ENCODE assay signal across 10 mouse cellular contexts in the genomic region with DNA sequence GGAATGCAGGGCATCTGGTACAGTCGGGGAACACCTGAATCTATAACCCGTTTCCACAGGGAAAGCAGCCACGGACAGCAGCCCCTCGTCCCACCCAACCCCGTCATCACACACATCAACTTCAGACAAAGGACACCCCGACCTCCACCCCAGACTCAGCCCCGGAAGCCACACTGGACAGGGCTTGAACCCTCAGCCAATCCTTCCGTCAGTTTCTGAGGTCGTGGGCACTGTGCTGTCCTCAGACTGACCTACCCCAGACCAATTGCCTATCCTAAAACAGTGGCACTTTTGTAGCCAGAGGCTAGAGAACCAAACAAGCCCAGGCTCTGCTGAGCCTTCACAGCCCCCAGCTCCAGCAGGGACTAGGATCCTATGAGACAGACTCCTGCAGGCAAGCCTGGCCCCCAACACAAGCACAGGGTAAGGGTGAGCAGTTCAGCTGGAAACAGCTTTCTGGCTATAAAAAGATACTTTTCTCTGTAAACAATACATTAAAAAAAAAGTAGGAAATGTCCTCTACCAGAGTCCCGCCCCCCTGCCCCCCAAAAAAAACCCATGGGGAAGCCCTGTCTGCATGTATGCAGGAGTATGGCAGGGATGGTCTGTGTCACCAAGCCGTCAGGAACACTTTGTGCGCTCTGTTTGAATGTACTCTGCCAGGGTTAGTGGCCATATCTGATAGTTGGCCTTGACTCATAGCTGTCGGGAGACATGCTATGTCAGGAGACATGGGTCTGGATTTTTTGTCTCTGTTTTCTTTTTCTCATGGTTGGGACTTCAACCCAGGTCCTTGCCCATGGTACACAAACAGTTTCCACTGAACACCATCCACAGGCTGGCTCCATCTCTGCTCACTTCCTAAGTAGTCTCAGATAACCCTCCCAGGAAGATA. TPM values are rescaled to one million over a fixed set of nuclear protein-coding genes. Genes with fewer than 3 reads are reported as not detected.
DNase-seq lines count a peak whose midpoint lies in the region; ATAC-seq and TF ChIP-seq lines count a peak whose summit lies in the region.
"Had no signal": no experiment of that assay in that cellular context is flagged by ENCODE, and none has a peak within 500 bp of the region (broad histone marks: within the 10 kb centered on the region; RNA-seq: fewer than 3 reads in every experiment).

No protein-coding gene starts in this region.

- 72% methylated on average over 13 of the region's 13 CpGs for WGBS in limb, embryonic 12.5 days

- intact Hi-C loops in left cerebral cortex, postnatal 25 days (cut with DNase I), result no loop called here

- TF ChIP-seq CTCF in E14TG2a.4 (conservative IDR thresholded peaks at IDR 0.05; ENCODE audit: low read length), result no peak

- H3K4me2 ChIP-seq in limb, embryonic 12.5 days, result no peak overlapping the region

- peak; percentile 14 for DNase-seq in 3T3-L1 (ENCODE audit: low read depth, low spot score)
- DNase-seq in heart, adult 8-10 months (ENCODE audit: low spot score), result peak; percentile 62
- DNase-seq in left cerebral cortex, postnatal 25 days (ENCODE audit: low spot score in 2 of 2), result no peak
- no peak for DNase-seq in right cerebral cortex, adult 18-20 months
- DNase-seq: right cerebral cortex, postnatal 14 days had no signal

- no peaks in the 10 kb centered on the region for H3K36me3 ChIP-seq in E14TG2a.4 (ENCODE audit: insufficient read depth, low read length)
- no peaks in the 10 kb centered on the region for H3K36me3 ChIP-seq in limb, embryonic 12.5 days

- 0 out of 2 replicates have a peak, but pooled peaks cover 4% of the 10 kb centered on the region for H3K27me3 ChIP-seq in E14TG2a.4 (ENCODE audit: insufficient read depth, low read length)
- H3K27me3 ChIP-seq in limb, embryonic 12.5 days, result no peaks in the 10 kb centered on the region

- ATAC-seq in limb, embryonic 12.5 days (ENCODE audit: insufficient number of reproducible peaks, insufficient read depth, low FRiP score, low TSS enrichment, low read depth), result no peak
- ATAC-seq in megakaryocyte-erythroid progenitor cell, adult 5-6 weeks (replicated peaks; ENCODE audit: low FRiP score, low TSS enrichment, poor library complexity, severe bottlenecking), result no peak
- ATAC-seq in CD4-positive, CD25-positive, alpha-beta regulatory T cell, adult 4 months, result no peak

- H3K4me1 ChIP-seq in E14TG2a.4 (replicated peaks; ENCODE audit: low read depth, low read length), result peaks cover 79% of the 10 kb centered on the region
- H3K4me1 ChIP-seq in limb, embryonic 12.5 days (replicated peaks), result peaks cover 53% of the 10 kb centered on the region

- H3K9me3 ChIP-seq in E14TG2a.4 (ENCODE audit: low read length), result no peaks in the 10 kb centered on the region
- H3K9me3 ChIP-seq in limb, embryonic 12.5 days, result no peaks in the 10 kb centered on the region

- peak overlapping the region; percentile 41; the same call in 1 of the 2 replicates for H3K4me3 ChIP-seq in E14TG2a.4 (replicated peaks; ENCODE audit: low read length)
- no peak overlapping the region for H3K4me3 ChIP-seq in limb, embryonic 12.5 days (replicated peaks)

- no peak overlapping the region for H3K9ac ChIP-seq in limb, embryonic 12.5 days (replicated peaks)
- H3K9ac ChIP-seq: forebrain, postnatal 0 days had no signal

- peak overlapping the region; percentile 87 for H3K27ac ChIP-seq in limb, embryonic 12.5 days

RNA-seq across cellular contexts. Expression of a gene that starts 23.7 kb away (rescaled TPM):
- 100 to 1,000 TPM; 291 to 307 (median 299) TPM for total RNA-seq in heart, adult 8-10 months (2022)
- 26.8 and 29.9 TPM in 2 replicates for polyA plus RNA-seq in limb, embryonic 12.5 days (2016; fragmentation: Nextera tagmentation; extraction: Ambion mirVana)
- 4.6 and 8.2 TPM in 2 replicates for total RNA-seq in megakaryocyte-erythroid progenitor cell, adult 5-6 weeks (2014; fragmentation: Nextera tagmentation)
- total RNA-seq in megakaryocyte-erythroid progenitor cell, adult 5-6 weeks (2017), result 3.2 and 4.9 TPM in 2 replicates
- 10 to 100 TPM in 1 of 2 experiments, 1 to 10 TPM in 1; 8.8 to 11.7 TPM for polyA plus RNA-seq in CD4-positive, CD25-positive, alpha-beta regulatory T cell, adult 4 months (2017; shearing (Covaris generic))
- total RNA-seq in left cerebral cortex, postnatal 25 days (2021), result 10 to 100 TPM; 58.5 to 59.2 TPM

Comparison
In these comparisons a context has a peak if more than half of its experiments do, and no peak if none do; other contexts are left out.
1. DNase-seq: peak in 3T3-L1 (single experiment) and heart, adult 8-10 months (single experiment); none in left cerebral cortex, postnatal 25 days (0 of 2) and right cerebral cortex, adult 18-20 months (single experiment).
2. RNA of a gene that starts 23.7 kb away (total RNA-seq): 291 to 307 TPM in heart, adult 8-10 months and 58.5 to 59.2 TPM in left cerebral cortex, postnatal 25 days; 3.2 to 8.2 TPM in megakaryocyte-erythroid progenitor cell, adult 5-6 weeks; every median in the first group is over 4 times any median in the second.